Mouse (Mus musculus) spleen, postnatal 36 days (tissue): ENCODE measurements around the gene Trpc5.

Experiments used
- DNase-seq, 2 experiments: peaks; one replicate each; pipeline ENCODE4 v3.0.0; 2022; ENCODE audit warnings: low spot score in 2 of 2, mixed read lengths in 1 of 2

Trpc5 gene

GRCm38 (mm10) chrX:144688142-144688206 lies at the start of gene Trpc5:
Trpc5 (minus strand) TSS chrX:144688180.
- DNase-seq = no peak

- DNase-seq = no peak
Observed at GRCm38 (mm10) chrX:144716330-144716729, 28.4 kb upstream of the Trpc5 start.

GRCm38 (mm10) chrX:144689859-144690181 lies 1.8 kb upstream of the Trpc5 start:
- no peak for DNase-seq

GRCm38 (mm10) chrX:144689119-144689858 lies 1.3 kb upstream of the Trpc5 start:
- no peak for DNase-seq

GRCm38 (mm10) chrX:144688207-144689118 lies 483 bp upstream of the Trpc5 start, which contains the start of gene Rtl4:
Rtl4 (plus strand) TSS chrX:144688907.
- DNase-seq = no peak

- DNase-seq = no peak
Observed at GRCm38 (mm10) chrX:144687742-144688141, 238 bp downstream of the Trpc5 start.

- DNase-seq = no peak
Observed at GRCm38 (mm10) chrX:144652196-144652595, 35.8 kb downstream of the Trpc5 start.

GRCm38 (mm10) chrX:144645394-144645793 lies 42.6 kb downstream of the Trpc5 start:
- DNase-seq = peak in 1 of 2 experiments; percentile 0

- DNase-seq = no peak
Observed at GRCm38 (mm10) chrX:144644756-144645155, 43.2 kb downstream of the Trpc5 start.

- no peak for DNase-seq
Observed at GRCm38 (mm10) chrX:144612753-144613152, 75.2 kb downstream of the Trpc5 start.

- DNase-seq = no peak
Observed at GRCm38 (mm10) chrX:144536431-144536830, 151.5 kb downstream of the Trpc5 start.

- peak; percentile 69 to 71 for DNase-seq
Observed at GRCm38 (mm10) chrX:144526042-144526441, 161.9 kb downstream of the Trpc5 start.

GRCm38 (mm10) chrX:144523239-144523638 lies 164.7 kb downstream of the Trpc5 start:
- no peak for DNase-seq

- no peak for DNase-seq
Observed at GRCm38 (mm10) chrX:144491394-144491793, 196.6 kb downstream of the Trpc5 start.

- DNase-seq = no peak
Observed at GRCm38 (mm10) chrX:144464416-144464815, 223.6 kb downstream of the Trpc5 start.

GRCm38 (mm10) chrX:144456281-144456680 lies 231.7 kb downstream of the Trpc5 start, which contains the start of gene Trpc5os:
Trpc5os (plus strand) TSS chrX:144456581.
- DNase-seq = no peak

- no peak for DNase-seq
Observed at GRCm38 (mm10) chrX:144423848-144424247, 264.1 kb downstream of the Trpc5 start.

- no peak for DNase-seq
Observed at GRCm38 (mm10) chrX:144421091-144421490, 266.9 kb downstream of the Trpc5 start.

- DNase-seq = no peak
Observed at GRCm38 (mm10) chrX:144420259-144420658, 267.7 kb downstream of the Trpc5 start.

GRCm38 (mm10) chrX:144408036-144408435 lies 279.9 kb downstream of the Trpc5 start:
- DNase-seq = no peak

- peak; percentile 3 to 10 for DNase-seq
Observed at GRCm38 (mm10) chrX:144403526-144403925, 284.5 kb downstream of the Trpc5 start.

- DNase-seq = no peak
Observed at GRCm38 (mm10) chrX:144374196-144374595, 313.8 kb downstream of the Trpc5 start.

GRCm38 (mm10) chrX:144338355-144338754 lies 349.6 kb downstream of the Trpc5 start:
- DNase-seq = peak in 1 of 2 experiments; percentile 10
